Comparison of ENCODE assay signal across 18 mouse cellular contexts in the genomic region with DNA sequence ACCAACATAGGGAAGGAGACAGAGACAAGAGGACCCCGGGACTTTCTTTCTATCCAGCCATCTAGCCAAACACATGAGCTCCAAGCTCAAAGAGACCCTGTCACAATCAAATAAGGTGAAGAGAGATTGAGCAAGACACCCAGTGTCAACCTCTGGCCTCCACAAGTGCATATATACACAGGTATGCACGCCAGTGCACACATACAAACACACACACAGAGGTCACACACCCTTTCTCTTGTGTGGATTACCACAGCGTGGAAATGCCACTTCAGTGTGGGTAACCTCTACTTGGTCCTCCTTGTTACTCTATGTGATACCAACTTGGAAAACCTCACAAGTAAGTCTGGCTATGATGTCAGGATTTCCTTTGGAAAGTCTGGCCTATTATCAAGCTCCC.
"Had no signal": no experiment of that assay in that cellular context is flagged by ENCODE, and none has a peak within 500 bp of the region (broad histone marks: within the 10 kb centered on the region; RNA-seq: fewer than 3 reads in every experiment).

No protein-coding gene starts in this region.

- H3K9ac ChIP-seq: liver, embryonic 15.5 days; lung, embryonic 15.5 days; midbrain, embryonic 13.5 days; midbrain, embryonic 15.5 days; neural tube, embryonic 12.5 days; stomach, embryonic 15.5 days had no signal

- ATAC-seq: lung, postnatal 0 days; midbrain, embryonic 13.5 days; midbrain, embryonic 15.5 days had no signal

- H3K36me3 ChIP-seq: liver, embryonic 15.5 days; lung, embryonic 15.5 days; midbrain, embryonic 13.5 days; midbrain, embryonic 15.5 days; neural tube, embryonic 12.5 days; stomach, embryonic 15.5 days had no signal

- DNase-seq: lung, adult 2 months; lung, postnatal 14 days; lung, postnatal 36 days; right cerebral cortex, postnatal 14 days; thymus, adult 2 months; thymus, postnatal 25 days; thymus, postnatal 4 days had no signal

- H3K27me3 ChIP-seq: liver, embryonic 15.5 days; lung, embryonic 15.5 days; midbrain, embryonic 13.5 days; midbrain, embryonic 15.5 days; neural tube, embryonic 12.5 days; stomach, embryonic 15.5 days had no signal

- H3K4me3 ChIP-seq: liver, embryonic 15.5 days; lung, embryonic 15.5 days; megakaryocyte, embryonic 14.5 days; midbrain, embryonic 13.5 days; midbrain, embryonic 15.5 days; neural tube, embryonic 12.5 days; stomach, embryonic 15.5 days had no signal

- H3K4me1 ChIP-seq: liver, embryonic 15.5 days; midbrain, embryonic 13.5 days; midbrain, embryonic 15.5 days; stomach, embryonic 15.5 days had no signal

- H3K4me2 ChIP-seq: liver, embryonic 15.5 days; lung, embryonic 15.5 days; midbrain, embryonic 11.5 days; midbrain, embryonic 13.5 days; midbrain, embryonic 15.5 days; neural tube, embryonic 12.5 days; stomach, embryonic 15.5 days had no signal

- H3K9me3 ChIP-seq: liver, embryonic 15.5 days; lung, embryonic 15.5 days; megakaryocyte, embryonic 14.5 days; midbrain, embryonic 13.5 days; midbrain, embryonic 15.5 days; neural tube, embryonic 12.5 days; stomach, embryonic 15.5 days had no signal

- H3K27ac ChIP-seq: liver, embryonic 15.5 days; lung, embryonic 15.5 days; macrophage; midbrain, embryonic 13.5 days; midbrain, embryonic 15.5 days; neural tube, embryonic 12.5 days; stomach, embryonic 15.5 days; stomach, postnatal 0 days had no signal
